Mouse (Mus musculus): ENCODE results near the gene Gm20388.

- no peak for TF ChIP-seq POLR2A (IDR thresholded peaks at IDR 0.05; ENCODE audit: borderline replicate concordance, extremely low read depth, insufficient read depth, insufficient read length, poor library complexity, severe bottlenecking)
- TF ChIP-seq CTCF (IDR thresholded peaks at IDR 0.05; ENCODE audit: borderline replicate concordance, extremely low read depth, insufficient read depth, insufficient read length) = no peak
Observed at GRCm38 (mm10) chr8:122663106-122663505, 2752.5 kb downstream of the Gm20388 start.

All from brain, embryonic 14.5 days (tissue).